27 mouse cellular contexts compared by ENCODE assay signal in the genomic region with DNA sequence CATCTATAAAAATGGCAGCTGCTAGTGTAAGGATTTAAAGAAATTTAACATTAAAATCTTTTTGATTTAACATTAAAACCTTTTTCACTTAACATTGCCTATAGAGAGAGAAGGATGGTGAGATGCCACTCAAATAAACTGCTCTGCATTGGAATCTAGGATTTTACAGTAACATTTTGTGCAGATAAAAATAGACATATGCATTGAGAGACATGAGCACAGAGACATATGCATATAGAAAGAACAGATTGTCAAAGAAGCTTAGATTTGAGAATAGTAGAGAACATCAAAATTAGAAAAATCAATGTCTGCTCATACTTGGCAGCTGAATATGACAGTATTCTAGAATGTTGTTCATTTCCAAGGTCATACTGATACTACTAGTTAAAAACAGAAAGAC.
"Had no signal": no experiment of that assay in that cellular context is flagged by ENCODE, and none has a peak within 500 bp of the region (broad histone marks: within the 10 kb centered on the region; RNA-seq: fewer than 3 reads in every experiment).

No protein-coding gene starts in this region.

- H3K27ac ChIP-seq: heart, adult 2 months; heart, embryonic 13.5 days; heart, embryonic 15.5 days; hindbrain, embryonic 13.5 days; hindbrain, embryonic 15.5 days; hindbrain, postnatal 0 days; kidney, embryonic 15.5 days; kidney, postnatal 0 days; layer of hippocampus, adult 2 months; left cerebral cortex, adult 2 months; limb, embryonic 10.5 days; limb, embryonic 12.5 days; liver, embryonic 13.5 days; liver, embryonic 15.5 days had no signal

- H3K27me3 ChIP-seq: heart, embryonic 13.5 days; heart, embryonic 15.5 days; hindbrain, embryonic 13.5 days; hindbrain, embryonic 15.5 days; kidney, embryonic 15.5 days; limb, embryonic 12.5 days; liver, embryonic 13.5 days; liver, embryonic 15.5 days had no signal

- H3K4me2 ChIP-seq: heart, embryonic 11.5 days; heart, embryonic 13.5 days; heart, embryonic 15.5 days; hindbrain, embryonic 13.5 days; hindbrain, embryonic 15.5 days; kidney, embryonic 15.5 days; limb, embryonic 12.5 days; liver, embryonic 11.5 days; liver, embryonic 13.5 days; liver, embryonic 15.5 days had no signal

- H3K4me1 ChIP-seq: heart, embryonic 13.5 days; heart, embryonic 15.5 days; hindbrain, embryonic 13.5 days; hindbrain, embryonic 15.5 days; kidney, embryonic 15.5 days; limb, embryonic 10.5 days; limb, embryonic 12.5 days; liver, embryonic 13.5 days; liver, embryonic 15.5 days had no signal

- H3K36me3 ChIP-seq: heart, embryonic 13.5 days; heart, embryonic 15.5 days; hindbrain, embryonic 13.5 days; hindbrain, embryonic 15.5 days; kidney, embryonic 15.5 days; limb, embryonic 10.5 days; limb, embryonic 12.5 days; liver, embryonic 13.5 days; liver, embryonic 15.5 days had no signal

- H3K9ac ChIP-seq: heart, embryonic 13.5 days; heart, embryonic 15.5 days; hindbrain, embryonic 13.5 days; hindbrain, embryonic 15.5 days; kidney, embryonic 15.5 days; limb, embryonic 12.5 days; liver, embryonic 13.5 days; liver, embryonic 15.5 days; liver, postnatal 0 days had no signal

- H3K4me3 ChIP-seq: heart, adult 2 months; heart, embryonic 13.5 days; heart, embryonic 15.5 days; hindbrain, embryonic 13.5 days; hindbrain, embryonic 15.5 days; kidney, embryonic 15.5 days; layer of hippocampus, adult 2 months; left cerebral cortex, adult 2 months; limb, embryonic 10.5 days; limb, embryonic 12.5 days; liver, embryonic 13.5 days; liver, embryonic 15.5 days had no signal

- DNase-seq: gastrocnemius, postnatal 14 days; heart, adult 2 months; heart, postnatal 14 days; heart, postnatal 36 days; kidney, adult 11 months; kidney, adult 2 months; kidney, adult 9 months; kidney, postnatal 14 days; kidney, postnatal 36 days; liver; liver, embryonic 13.5 days; liver, postnatal 0 days had no signal

- ATAC-seq: hindbrain, postnatal 0 days; intestine, embryonic 16.5 days; liver, postnatal 0 days had no signal

- H3K9me3 ChIP-seq: heart, embryonic 13.5 days; heart, embryonic 15.5 days; hindbrain, embryonic 13.5 days; hindbrain, embryonic 15.5 days; kidney, embryonic 15.5 days; limb, embryonic 10.5 days; limb, embryonic 12.5 days; liver, embryonic 13.5 days; liver, embryonic 15.5 days had no signal
